Mouse (Mus musculus) ovary, postnatal 10 days (tissue): ENCODE measurements around the gene Tbc1d30.

ENCODE experiments used
- DNase-seq: peaks from one replicate; pipeline ENCODE4 v3.0.0; 2022; ENCODE audit warnings: low spot score

The Tbc1d30 gene

DNA sequence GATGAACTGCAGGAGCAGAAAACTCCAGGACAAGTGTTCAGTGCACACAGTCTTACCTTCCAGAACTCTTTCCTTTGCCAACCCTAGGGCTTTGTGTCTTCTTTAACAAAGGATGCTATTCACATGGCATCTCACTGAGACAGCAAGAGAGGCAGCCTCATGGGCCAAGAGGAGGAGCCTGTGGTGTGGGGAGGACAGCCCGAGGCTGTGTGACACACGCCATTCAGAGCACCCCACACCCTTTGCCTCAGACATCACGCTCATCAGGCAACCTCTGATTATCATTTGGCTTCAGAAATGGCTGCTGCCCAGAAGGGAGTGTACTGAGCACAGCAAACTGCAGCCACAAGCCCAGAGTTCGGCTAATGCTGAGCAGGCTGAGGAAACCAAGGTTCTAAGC is 36.9 kb downstream of the Tbc1d30 start:
- no peak for DNase-seq

DNA sequence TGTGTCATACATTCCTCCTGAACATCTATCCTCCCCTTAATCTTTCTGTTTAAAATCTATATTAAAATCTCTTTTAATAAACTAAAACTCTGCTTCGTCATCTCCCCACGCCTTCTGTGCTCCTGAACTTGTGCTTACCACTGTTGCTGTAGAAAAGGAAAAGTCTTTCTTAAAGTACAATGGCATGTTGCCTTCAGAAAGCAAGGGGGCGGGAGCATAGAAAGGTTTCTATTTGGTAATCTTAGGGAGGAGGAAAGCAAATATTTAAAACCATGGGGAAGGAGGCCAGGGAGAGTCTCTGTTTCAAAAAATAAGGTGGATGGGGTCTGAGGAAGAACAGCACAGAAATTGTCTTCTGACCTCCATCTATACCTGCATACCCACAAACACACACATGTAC is 38.0 kb downstream of the Tbc1d30 start:
- no peak for DNase-seq

DNA sequence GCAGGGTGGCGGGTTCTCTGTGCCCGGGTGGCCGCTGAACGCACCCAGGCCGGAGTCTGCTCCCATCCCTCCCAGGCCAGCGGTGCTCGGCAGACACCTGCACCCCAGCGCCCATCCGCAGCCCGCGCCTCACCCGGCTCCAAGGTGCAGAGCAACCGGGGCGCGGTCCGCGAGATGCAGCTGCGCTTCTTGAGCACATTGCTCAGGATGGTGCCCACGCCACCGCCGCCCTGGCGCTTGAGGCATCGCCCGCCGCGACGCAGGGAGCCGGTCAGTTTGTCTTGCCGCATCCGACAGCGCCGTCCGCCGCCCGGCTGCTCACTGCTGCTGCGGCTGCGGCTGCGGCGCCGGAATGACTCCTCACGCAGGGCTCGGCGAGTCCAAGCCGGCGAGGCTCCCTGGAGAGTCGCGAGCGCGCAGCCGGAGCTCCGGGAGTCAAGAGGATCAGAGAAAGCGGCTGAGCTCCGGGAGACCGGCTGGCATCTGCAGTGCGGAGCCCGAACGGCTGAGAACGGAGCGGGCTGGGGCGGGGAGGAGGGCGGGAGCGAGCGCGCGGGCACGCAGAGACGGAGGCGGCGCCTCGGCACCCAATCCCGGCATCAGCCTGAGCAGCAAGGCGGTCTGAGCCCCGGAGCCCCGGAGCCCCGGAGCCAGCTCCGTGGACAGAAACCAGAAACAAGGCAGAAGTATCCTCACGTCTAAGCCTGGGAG is 40.4 kb downstream of the Tbc1d30 start:
- DNase-seq, result peak; percentile 16

DNA sequence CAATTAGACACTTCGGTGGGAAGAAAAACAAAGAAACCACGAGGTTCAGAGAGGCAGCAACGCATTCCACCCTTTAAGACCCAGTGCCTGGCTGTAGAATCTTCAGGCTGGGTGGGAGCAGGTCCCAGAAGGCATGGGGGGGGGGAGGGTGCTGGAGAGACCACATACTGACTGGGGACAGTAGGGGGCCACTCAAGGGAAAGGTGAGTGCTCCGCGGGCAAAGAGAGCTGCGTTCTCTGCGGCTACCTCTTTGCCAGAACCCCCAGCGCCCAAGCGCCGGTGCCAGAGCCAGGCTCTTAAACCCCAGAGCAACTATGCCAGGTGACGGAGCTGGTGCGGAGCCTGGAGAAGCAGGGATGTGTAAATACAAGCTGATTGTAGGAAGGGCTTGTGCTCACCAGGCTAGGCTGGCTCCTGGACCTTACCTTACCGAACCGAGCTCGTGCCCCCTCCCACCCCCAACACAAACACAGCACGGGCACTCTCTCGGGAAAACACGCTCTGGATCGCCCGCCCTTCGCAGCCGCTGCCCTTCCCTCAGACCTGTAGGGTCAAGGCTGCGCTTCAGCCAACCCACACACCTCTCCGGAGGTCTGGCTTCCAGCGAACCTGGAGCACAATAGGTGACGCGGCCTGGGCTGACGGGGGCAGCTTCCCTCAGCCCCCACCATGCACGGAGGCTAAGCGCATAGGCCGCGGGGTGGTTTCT is 41.1 kb downstream of the Tbc1d30 start:
- no peak for DNase-seq

DNA sequence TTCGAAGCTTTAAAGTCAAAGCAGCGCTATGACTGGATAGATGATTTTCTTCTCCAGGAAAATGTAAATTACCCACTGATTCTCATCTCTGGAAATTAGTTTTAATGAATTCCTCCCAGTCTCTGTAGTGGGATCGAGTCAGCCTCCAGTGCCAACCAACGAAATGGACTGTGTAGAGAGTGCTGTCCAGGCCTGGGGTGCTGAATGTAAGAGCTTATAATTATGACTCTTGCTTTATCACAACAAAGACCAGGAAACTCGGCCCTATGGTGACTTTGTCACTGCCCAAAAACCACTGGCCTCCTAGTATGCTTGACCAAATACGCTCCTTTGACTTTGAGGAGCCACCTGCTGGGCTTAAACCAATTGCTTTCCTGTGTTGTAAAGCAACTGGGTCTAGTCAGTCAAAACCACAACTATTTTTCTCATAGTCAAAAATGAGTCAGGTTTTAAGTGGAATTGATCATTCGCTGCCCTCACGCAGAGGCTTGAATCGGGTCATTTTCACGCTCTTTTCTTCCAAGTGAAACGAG is 41.9 kb downstream of the Tbc1d30 start:
- DNase-seq, result no peak

DNA sequence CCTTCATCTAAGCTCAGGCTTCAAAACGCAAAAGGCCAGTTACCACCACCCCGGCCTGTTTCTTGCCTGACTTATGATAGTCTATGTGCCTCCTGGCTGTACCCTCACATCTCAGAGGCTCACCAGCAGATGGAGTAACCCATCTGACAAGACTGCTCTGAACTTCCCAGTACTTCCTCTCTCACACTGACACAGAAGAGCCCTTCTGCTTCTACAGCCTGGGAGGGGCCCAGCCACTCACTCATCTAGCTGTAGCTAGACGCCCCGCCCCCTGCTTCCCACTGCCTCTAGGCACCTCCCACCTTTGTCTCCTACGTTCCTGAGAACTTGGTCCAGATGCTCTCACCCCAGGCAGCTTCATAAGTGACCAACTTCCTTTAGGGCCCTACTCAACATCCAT is 45.6 kb downstream of the Tbc1d30 start:
- no peak for DNase-seq

DNA sequence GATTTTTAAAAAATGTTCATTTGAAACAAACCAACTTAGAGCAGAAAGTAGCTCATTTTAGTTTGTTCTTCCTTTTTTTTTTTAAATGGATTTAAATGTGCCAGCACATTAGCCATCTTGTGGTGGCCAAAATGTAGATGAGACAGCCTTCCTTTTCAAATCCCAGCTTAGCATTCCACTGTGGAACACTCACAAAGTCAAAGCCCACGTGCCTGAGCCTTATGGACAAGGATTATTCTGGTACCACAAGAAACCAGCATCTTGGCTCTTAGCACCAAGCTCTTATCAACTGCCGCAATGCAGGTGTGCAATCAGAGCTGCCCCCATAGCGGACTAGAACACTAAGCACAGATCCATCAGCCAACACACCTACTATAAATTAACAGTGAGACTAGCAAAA is 47.5 kb downstream of the Tbc1d30 start:
- no peak for DNase-seq

DNA sequence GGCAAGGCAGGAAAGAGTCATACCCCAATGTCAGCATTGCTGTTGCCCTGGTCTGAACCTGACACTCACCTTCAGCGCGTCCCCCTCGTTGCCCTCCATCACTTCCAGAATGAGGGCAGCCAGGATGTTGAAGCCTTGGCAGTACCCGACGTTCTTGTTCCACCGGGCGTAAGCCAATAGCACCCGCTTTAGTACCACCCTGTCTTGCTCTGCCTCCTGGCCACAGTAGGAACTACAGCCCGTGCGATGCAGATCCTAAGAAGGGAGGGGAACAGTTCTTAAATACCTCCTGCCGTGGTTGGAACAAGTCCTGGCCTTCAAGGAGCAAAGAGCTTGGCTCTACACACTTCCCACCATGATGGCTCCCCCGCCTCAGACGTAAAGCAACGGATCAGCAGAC is 49.2 kb downstream of the Tbc1d30 start:
- DNase-seq, result no peak

DNA sequence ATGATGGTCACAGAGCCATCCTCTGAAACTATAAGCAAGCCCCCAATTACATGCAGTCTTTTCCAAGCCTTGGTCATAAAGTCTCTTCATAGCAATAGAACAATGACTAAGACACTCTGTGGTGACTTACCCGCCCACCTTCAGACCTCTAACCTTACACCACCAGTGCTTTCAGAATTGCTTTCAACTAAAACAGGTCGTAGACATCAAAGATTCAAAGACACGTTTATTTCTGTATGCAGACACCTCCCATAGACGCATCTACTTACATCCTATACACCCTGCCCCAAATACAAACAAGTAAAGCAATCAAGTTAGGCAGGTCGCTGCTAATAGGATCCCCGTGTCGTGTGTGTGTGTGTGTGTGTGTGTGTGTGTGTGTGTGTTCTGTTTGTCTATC is 50.4 kb downstream of the Tbc1d30 start:
- no peak for DNase-seq

DNA sequence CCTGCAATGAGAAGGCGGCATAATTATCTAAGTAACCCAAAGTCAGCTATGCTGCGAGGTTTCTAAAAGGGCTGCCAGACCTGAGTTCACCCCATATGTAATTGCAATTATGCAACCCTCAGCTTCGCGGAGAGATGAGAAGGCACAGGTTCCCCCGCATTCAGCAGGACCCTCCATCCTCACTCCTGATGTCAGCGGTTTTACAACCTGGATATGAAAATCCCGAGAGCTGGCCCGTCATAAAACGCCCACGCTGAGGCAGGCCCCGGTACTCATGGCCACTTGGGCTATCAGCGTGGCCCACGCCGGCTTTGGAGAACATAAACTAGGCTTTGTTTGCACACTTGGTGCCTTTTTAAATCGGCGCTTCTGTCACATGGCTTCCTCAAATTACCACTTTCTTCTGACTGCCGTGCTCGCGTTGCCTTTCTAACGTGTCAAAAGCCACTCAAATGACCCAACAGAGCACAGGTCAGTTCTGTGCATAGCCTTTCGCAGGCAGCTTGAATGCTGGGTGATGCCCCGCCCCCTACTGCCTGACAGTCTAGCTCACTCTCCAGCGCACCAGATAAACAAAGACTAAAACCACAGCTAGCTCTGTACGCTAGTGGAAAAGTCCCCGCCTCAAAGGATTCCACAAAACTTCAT is 53.9 kb downstream of the Tbc1d30 start:
- no peak for DNase-seq

DNA sequence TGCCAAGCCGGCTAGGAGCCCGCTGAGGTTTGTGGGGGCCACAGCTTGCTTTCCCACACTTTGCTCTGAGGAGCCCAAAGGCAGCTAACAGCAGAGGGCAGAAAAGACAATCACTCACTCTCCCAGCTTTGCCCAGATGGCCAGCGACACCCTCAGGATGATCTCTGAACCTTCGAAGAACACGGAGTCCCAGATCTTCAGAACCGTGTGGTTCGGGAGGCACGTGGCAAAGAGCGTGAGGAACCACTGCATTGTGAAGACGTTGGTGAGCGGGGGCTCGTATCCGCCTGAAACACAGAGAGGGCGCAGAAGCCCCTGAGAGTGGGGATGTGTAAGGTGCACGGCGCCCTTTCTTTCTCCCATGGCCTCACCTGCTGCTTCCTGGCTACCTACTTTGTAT is 56.6 kb downstream of the Tbc1d30 start:
- DNase-seq, result no peak

DNA sequence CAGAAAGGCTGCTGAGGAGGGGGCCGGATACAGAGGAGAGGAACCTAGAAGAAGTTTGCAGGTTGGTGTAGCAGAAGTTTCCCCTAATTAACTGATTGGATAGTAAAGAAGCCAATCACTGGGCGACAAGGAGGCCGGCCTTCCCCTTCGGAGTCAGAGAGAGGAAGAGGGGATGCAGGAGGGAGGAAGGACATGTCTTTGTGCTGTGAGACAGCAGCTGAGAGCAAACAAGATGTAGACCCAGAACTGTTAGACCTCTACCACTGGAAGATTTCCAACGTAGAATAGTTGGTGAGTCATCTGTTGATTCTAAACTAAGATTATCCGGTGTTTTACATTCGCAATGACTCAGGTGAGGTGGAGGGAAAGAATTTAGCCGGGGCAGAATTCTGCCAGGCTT is 57.2 kb downstream of the Tbc1d30 start:
- no peak for DNase-seq

DNA sequence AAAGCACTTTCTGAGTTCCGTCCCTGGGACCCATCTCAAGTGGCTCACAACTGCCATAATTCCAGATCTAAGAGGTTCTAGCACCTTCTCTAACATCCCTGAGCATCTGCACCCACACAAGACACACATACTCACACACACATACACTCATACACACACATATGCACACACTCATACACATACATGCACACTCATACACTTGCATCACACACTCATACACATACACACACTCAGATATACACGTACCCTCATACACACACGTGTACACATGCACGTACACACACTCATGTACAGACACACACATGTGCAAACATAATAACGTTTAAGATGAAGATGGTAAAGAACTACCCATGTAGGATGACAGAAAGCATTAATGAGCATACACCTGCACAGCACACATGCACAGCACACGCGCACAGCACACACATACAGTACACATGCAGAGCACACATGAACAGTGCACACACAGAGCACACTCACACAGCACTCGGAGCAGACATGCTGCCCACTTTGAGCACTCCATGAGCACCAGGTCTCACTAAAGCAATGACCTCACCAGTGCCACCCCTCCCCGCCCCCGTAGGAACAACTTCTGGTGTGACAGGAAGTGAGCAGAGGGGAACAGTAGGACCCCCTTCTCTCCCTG is 59.7 kb downstream of the Tbc1d30 start:
- no peak for DNase-seq

DNA sequence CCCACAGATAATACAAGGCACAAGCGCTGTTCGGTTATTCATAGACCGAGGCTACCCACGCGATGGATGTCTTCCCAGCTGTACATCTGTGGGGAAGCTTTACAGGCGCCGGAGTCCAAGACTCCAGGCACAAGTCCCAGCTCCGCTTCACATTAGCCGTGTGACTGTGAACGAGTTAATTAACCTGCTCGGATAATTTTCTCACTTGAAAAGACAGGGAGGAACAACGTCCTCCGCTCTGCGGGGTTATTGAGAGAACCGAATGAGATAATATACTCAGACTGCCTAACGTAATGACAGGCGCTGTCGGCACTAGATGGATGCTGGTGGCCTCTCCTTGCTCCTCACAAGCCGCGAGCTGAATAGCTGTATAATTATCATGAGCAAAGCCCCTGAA is 60.4 kb downstream of the Tbc1d30 start:
- DNase-seq, result no peak

DNA sequence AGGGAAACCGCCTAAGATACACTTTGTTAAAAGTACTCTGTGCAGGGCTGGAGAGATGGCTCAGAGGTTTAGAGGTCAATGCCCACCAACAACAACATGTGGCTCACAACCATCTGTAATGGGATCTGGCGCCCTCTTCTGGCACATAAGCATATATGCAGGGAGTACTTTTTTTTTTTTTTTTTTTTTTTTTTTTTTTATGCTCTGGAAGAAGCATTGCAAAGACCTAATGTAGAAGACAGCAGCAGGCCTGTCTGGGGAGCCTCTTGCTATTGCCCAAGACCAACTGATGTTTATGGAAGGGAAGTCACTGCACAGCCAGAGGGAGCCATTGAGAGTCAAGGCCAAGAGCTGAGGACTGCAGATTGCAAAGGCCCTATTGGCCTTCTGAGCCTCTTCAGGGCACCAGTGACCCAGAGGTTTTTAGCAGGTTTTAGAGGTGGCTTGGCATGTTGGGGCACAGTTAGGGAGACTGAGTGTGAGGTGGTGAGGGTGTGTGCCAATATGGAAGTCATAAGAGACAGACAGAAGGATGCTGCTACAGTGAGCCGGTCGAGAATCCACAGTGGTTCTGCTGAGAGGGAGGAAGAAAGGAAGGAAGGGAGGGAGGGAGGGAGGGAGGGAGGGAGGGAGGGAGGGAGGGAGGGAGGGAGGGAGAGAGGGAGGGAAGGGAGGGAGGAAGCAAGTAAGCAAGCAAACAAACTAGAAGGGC is 61.0 kb downstream of the Tbc1d30 start:
- DNase-seq, result no peak

DNA sequence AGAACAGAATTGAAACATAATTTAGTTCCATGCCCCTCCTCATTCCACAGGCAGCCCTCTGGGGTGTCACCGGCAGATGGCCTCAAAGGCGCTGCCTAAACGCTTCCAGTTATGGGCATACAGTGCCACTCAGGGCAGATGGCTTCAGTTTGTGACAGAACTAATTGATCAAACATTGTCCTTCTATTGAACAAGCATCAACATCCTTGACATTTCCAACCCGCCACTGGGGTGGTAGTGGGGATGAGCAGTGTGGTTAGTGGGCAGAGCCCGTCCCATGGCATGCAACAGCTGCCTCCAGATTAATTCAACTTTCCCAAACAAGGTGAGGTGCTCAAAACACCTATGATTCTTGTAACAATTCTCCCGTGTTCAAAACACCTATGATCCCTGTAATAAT is 68.2 kb downstream of the Tbc1d30 start:
- DNase-seq, result no peak

DNA sequence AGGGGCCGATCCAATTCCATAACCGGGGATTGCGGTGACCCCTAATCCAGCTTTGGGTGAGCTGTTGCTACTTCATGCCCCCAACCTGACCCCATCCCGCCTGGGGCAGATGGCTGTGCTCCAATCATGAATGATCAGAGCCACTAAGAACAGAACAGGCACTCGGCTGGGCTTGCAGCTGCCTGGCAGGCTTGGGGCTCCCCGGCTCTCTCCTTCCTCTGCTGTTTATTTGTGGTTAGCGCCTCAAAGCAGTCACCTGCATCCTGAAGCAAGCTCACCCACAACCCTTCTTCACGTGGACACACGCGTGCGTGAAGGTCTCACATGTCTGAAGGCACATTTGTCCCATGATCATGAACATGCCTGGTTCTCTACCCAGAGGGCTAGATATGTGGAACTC is 68.6 kb downstream of the Tbc1d30 start:
- no peak for DNase-seq

DNA sequence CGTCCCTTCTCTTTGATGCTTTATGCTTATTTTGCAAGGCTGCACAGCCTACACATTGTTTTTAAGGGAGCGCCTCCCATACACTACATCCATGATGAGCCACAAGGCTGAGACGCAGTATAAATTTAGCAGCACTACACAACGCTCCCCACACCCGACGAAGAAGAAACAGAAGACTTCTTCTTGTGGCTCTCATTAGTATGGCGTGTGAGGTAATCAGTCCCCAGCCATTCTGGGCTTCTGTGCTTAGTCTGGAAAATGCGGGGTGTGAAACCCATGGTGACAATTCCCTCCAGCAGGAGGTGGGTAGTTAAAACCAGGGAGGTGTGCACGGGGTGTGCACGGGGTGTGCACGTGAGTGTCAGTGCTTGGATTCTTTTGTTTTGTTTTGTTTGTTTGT is 70.1 kb downstream of the Tbc1d30 start:
- DNase-seq, result no peak

DNA sequence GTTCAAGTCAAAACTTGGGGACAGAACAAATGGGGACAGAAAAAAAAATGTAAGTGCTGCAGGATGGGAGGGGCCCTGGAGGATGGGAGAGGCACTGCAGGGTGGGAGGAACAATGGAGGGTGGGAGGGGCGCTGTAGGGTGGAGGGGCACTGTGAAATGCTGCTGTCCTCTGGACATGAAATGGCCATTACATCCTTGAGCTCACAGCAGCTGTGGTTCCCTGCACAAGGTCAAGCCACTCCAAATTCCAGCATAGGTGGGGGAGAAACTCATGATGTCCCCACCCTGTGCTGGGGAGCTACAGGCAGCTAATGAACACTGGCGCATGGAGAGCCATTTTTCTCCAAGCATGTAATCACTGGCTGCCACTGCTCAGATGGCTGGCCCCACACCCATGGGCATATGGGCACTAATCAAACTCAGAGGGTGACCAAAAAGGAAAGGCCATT is 74.0 kb downstream of the Tbc1d30 start:
- DNase-seq, result no peak

DNA sequence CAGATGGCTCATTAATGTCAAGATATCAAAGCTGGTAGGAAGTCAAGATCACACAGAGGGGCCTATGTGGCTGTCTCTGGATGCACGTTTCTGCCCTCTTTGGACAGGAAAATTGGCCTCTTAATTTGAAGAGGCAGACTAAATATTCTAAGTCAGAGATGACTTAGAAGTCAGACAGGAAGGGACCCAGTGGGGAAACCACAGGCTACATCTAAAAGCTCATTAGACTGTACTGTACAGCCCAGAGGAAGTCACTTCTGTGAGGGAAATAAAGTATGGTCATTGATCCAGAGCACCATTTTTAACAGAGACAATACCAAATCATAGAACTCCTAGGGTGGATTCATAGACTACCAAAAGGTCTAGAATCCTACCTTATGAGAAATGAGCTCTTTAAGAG is 76.1 kb downstream of the Tbc1d30 start:
- DNase-seq, result no peak

DNA sequence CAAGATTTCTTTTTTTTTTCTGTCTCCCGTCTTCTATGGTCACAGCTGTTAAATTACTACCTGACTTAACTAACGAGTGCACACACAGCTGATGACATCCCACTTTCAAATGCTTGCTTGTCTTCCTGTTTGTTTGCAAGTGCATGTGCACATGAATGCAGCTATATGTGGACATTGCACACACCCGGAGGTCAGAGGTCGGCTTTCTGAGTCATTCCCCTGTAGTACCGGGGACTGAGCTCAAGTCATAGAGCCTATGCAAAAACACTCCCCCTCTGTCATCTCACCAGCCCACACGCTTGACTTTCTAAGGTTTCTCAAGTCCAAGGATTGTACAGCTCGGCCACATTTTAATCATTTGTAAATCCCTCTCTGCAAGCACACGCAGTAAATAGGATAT is 80.1 kb downstream of the Tbc1d30 start:
- no peak for DNase-seq

DNA sequence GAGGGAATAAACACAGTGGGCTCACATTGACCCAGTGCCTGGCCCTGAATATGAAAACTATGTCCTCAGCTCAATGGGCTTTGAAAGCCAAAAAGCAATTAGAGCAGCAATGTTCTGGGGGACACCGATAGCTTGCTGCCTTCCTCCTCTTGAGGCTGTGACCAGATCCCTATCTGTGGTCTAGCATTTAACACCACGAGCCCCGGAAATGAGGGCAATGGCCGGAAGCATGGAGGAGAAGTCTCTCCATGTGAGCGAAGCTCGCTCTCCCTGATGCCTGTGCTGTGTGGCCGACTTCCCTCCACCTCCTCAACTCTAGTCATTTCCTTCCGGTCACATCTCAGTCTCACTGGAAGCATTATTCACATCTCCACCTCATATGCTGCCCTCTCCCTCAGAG is 82.3 kb downstream of the Tbc1d30 start:
- no peak for DNase-seq
